Mouse (Mus musculus) forebrain, postnatal 0 days (tissue): ENCODE results near the gene Grip1. TPM values are rescaled to one million over a fixed set of nuclear protein-coding genes. Genes with fewer than 3 reads are reported as not detected.
A peak's percentile ranks its signal among the peaks of the same experiment; 100 is the strongest.

Experiments used
- ATAC-seq: fragments of 200-750 bp; cut with Nextera tagmentation; 2 replicates; pipeline ENCODE4 v1.8.0; 2017; ENCODE audit warnings: mild to moderate bottlenecking, moderate library complexity
- DNase-seq: peaks from one replicate; pipeline ENCODE4 v3.0.0-alpha.2; 2015
- H3K27ac ChIP-seq: fragments of 300-500 bp; sonication (generic); 2 replicates; pipeline ENCODE4 v1.5.1; 2014; ENCODE audit warnings: low read depth, mild to moderate bottlenecking, antibody characterized with exemption, low read length, moderate library complexity, mixed read lengths
- H3K27me3 ChIP-seq: fragments of 300-500 bp; sonication (generic); 2 replicates; pipeline ENCODE4 v1.6.1; 2014; ENCODE audit warnings: mild to moderate bottlenecking, low read length, mixed read lengths; ENCODE audit not compliant: insufficient read depth
- H3K36me3 ChIP-seq: fragments of 300-500 bp; sonication (generic); 2 replicates; pipeline ENCODE4 v1.6.1; 2014; ENCODE audit warnings: mild to moderate bottlenecking, moderate library complexity; ENCODE audit not compliant: insufficient read depth
- H3K4me1 ChIP-seq: fragments of 300-500 bp; sonication (generic); 2 replicates; pipeline ENCODE4 v1.6.1; 2014; ENCODE audit warnings: antibody characterized with exemption; ENCODE audit not compliant: insufficient read depth
- H3K4me2 ChIP-seq: fragments of 300-500 bp; sonication (generic); 2 replicates; pipeline ENCODE4 v1.6.1; 2014; ENCODE audit warnings: low read depth, mild to moderate bottlenecking, moderate library complexity
- H3K4me3 ChIP-seq: fragments of 300-500 bp; sonication (generic); 2 replicates; pipeline ENCODE4 v1.5.1; 2014; ENCODE audit warnings: low read depth, low read length, mixed read lengths
- H3K9ac ChIP-seq: fragments of 300-500 bp; sonication (generic); 2 replicates; pipeline ENCODE4 v1.6.1; 2014; ENCODE audit warnings: mild to moderate bottlenecking
- H3K9me3 ChIP-seq: fragments of 300-500 bp; sonication (generic); 2 replicates; pipeline ENCODE4 v1.6.1; 2016; ENCODE audit warnings: low read length
- CTCF ChIP-seq: sonication (generic); IDR thresholded peaks from 2 replicates; pipeline ENCODE4 v1.5.1; 2016; ENCODE audit warnings: antibody characterized with exemption, control low read depth, low read depth
- WGBS: fragments of 180-500 bp; shearing (Covaris S2); extraction: QIAGEN DNeasy Blood & Tissue Kit; methylation state at CpG from one replicate; pipeline ENCODE4 v1.1.7; 2014; 5-methylcytosine and 5-hydroxymethylcytosine counted together
- polyA plus RNA-seq: library from polyadenylated mRNA; unstranded; fragments of >200 nt; fragmentation: Nextera tagmentation; extraction: Ambion mirVana; gene quantifications from 2 replicates; pipeline ENCODE4 v1.2.1, GENCODE M21; 2015
- total RNA-seq: library from RNA; depleted of rRNA; stranded (reverse); fragments of >200 nt; gene quantifications from 2 replicates; pipeline ENCODE4 v1.2.3, GENCODE M21; 2014

Grip1 gene
- total and polyA plus RNA-seq, 2 experiments from 2014 or later: 14.8 to 34.5 TPM

DNA sequence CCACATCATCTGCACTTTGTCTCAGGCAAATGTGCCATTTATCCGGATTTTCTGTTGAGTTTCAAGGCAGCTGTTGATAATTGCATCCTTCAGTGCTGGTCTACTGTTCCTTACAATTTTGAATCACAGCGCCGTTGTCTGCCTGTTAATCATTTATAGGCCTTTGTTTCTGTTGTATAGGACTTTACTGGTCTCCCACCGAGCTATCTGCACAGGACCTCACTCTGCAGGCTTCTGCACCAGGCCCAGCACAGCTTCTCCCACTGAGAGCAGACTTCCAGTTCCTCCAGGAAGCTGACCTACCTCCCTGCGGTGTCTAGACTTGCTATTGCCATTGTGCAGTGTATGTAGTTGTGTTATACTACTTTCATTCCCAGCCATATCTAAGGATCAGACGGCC lies 11.9 kb upstream of the Grip1 start:
- H3K9me3 ChIP-seq: no peaks in the 10 kb centered on the region
- ATAC-seq: peak; percentile 32; the same call in 1 of the 2 replicates
- H3K4me1 ChIP-seq: no peaks in the 10 kb centered on the region
- no peak for TF ChIP-seq CTCF
- no peak overlapping the region for H3K4me2 ChIP-seq
- DNase-seq: no peak
- 18% methylated on average over 6 of the region's 6 CpGs for WGBS
- no peaks in the 10 kb centered on the region for H3K36me3 ChIP-seq
- no peak overlapping the region for H3K4me3 ChIP-seq
- no peaks in the 10 kb centered on the region for H3K27me3 ChIP-seq
- peak overlapping the region; percentile 35; the same call in 1 of the 2 replicates for H3K27ac ChIP-seq
- no peak overlapping the region for H3K9ac ChIP-seq

DNA sequence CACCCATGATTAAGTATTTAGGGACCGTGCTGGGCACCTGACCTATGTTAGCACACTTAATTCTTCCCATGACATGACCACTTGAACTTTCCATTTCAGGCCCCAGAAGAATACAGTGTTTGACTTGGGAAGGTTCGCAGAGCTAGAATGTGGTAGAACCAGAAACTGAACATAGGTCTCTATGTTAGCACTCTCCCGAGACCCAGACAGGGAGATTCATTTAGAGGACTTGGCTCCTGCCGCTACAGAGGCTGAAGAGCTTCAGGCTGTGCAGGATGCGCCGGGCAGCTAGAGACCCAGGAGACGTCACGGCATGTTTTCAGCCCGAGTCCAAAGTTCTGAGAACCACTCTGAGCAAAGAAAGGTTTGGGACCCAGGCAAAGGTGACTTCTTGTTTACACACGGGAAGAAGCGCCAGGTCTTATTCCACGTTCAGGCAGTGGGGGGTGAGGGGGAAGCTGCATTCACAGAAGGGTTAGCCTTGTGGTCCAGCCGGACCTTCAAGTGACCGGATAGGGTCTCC lies 6.2 kb upstream of the Grip1 start:
- WGBS: 81% methylated on average over 14 of the region's 14 CpGs
- DNase-seq: no peak
- no peak overlapping the region for H3K27ac ChIP-seq
- H3K4me3 ChIP-seq: no peak overlapping the region
- no peaks in the 10 kb centered on the region for H3K27me3 ChIP-seq
- no peak for TF ChIP-seq CTCF
- no peaks in the 10 kb centered on the region for H3K4me1 ChIP-seq
- no peaks in the 10 kb centered on the region for H3K36me3 ChIP-seq
- H3K4me2 ChIP-seq: no peak overlapping the region
- no peak for ATAC-seq
- H3K9ac ChIP-seq: no peak overlapping the region
- H3K9me3 ChIP-seq: no peaks in the 10 kb centered on the region

DNA sequence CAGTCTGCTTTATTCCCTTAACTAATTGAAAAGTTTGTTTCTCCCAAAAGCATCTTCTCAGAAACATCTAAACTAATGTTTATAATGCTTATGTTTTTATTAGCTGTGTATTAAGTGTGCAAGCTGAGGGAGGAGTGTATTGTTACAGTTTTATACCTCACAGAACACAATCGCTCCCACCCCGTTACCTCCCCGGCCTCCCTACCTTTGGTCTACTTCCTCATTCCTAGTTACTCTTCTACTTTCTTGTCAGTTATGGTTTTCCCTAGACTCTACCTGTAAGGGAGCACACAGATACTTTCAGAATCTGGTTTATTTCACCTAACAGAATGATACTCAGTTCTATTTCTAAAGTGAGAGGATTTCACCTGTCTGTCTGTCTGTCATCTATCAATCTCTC lies 5.7 kb upstream of the Grip1 start:
- WGBS: 99% methylated on average over 3 of the region's 3 CpGs
- H3K9me3 ChIP-seq: no peaks in the 10 kb centered on the region

DNA sequence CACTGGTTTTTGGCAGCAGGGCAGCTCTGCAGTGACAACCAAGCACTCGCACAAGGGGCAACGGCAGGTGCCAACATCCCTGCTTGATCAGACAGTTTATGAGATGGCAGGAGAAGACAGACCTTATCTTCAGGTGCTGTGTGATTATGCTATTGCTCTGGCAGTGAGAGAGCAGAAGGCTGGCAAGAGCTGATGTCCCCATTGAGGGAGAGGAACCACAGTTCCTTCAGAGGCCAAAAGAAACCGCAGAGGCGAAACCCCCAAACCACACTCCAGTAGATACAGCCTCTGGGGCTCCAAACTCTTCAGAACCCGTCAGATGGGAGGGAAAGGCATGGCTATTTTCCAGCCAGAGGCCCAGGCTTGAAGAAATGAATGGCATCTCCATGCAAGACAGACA lies 932 bp upstream of the Grip1 start:
- TF ChIP-seq CTCF: no peak
- H3K9ac ChIP-seq: no peak overlapping the region
- no peak for ATAC-seq
- no peaks in the 10 kb centered on the region for H3K36me3 ChIP-seq
- no peaks in the 10 kb centered on the region; the same call in 1 of the 2 replicates for H3K4me1 ChIP-seq
- H3K9me3 ChIP-seq: no peaks in the 10 kb centered on the region
- H3K27ac ChIP-seq: no peak overlapping the region
- no peaks in the 10 kb centered on the region for H3K27me3 ChIP-seq
- peak; percentile 20 for DNase-seq
- peak overlapping the region; percentile 82 for H3K4me3 ChIP-seq
- WGBS: 33% methylated on average over 5 of the region's 5 CpGs
- peak overlapping the region; percentile 90 for H3K4me2 ChIP-seq

More for the DNA sequence above, 5.7 kb upstream of the Grip1 start:
- DNase-seq (no peak), ATAC-seq (no peak)
- Histone ChIP-seq H3K9ac (no peak overlapping the region), H3K4me3 (no peak overlapping the region), H3K27me3 (no peaks in the 10 kb centered on the region), H3K4me1 (no peaks in the 10 kb centered on the region), H3K27ac (no peak overlapping the region), H3K4me2 (no peak overlapping the region), H3K36me3 (no peaks in the 10 kb centered on the region)
- TF ChIP-seq CTCF: no peak

DNA sequence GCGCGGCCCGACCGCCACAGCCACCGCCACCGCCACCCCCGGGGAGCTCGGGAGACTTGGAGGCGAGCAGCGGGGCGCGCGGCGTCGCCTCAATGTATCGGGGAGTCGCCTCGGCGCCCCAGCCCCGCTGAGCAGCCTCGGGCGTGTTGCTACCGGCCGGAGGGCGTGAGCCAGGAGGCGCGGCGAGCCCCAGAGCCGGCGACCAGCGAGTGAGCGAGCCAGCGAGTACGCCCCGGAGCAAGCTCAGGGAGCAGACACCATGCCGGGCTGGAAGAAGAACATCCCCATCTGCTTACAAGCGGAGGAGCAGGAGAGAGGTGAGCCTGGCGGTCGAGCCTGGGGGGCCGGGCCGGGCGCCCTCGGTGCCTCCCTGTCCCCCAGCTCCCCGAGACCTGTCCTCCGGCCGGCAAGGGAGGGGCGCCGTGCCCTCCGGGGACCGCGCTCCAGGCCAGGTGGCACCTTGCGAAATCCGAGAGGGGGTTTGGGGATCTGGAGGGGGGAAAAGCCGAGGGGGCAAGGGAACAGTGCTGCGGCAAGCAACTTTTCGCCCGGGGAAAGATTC lies 557 bp downstream of the Grip1 start:
- WGBS: 2% methylated on average over 52 of the region's 57 CpGs
- ATAC-seq: peak; percentile 63
- H3K36me3 ChIP-seq: no peaks in the 10 kb centered on the region
- peak overlapping the region; percentile 90 for H3K4me2 ChIP-seq
- H3K27ac ChIP-seq: peak overlapping the region; percentile 88
- no peak for TF ChIP-seq CTCF
- H3K4me3 ChIP-seq: peak overlapping the region; percentile 82
- no peaks in the 10 kb centered on the region for H3K9me3 ChIP-seq
- no peaks in the 10 kb centered on the region; the same call in 1 of the 2 replicates for H3K4me1 ChIP-seq
- peak overlapping the region; percentile 76 for H3K9ac ChIP-seq
- DNase-seq: peak; percentile 49
- H3K27me3 ChIP-seq: no peaks in the 10 kb centered on the region

DNA sequence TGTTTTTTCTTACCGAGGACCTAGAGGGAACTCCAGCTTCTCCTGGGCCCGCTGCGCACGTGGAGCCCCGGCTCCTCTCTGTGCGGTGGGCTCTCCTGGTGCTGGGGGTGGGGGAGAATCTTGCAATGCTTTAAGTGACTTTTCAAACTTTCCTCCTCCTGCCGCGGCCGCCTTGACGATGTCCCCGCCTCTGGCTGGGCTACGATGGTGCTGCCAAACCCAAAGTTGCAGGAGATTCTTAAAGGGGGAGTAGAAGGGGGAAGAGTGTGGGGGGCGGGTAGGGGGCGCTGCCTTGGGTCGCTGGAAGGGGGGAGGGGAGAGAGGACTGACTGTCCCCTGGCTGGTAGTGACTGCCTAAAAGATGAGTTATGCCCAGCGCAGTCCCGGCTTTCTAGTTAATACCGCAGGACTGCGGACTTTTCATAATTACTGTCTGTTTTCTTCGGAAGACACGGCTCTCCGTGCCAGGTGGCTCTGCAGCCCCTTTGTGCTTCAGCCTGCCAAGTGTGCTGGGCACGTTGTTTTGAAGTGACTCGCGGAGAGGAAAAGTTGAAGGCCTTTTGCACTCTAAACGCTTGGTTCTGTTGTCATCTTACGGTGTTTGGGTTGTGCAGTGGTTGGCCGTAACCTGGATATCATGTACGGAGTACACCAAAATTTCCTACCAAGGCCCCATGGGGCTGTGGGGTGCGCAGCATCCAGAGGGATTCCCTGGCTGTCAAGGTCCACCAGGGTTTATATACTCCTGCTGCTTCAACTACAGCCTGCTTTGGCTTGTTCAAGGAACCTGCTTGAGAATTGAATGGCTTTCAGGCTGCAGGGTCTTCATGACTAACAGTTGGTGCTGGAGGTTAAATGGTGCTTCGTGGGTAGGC lies 1.3 kb downstream of the Grip1 start:
- ATAC-seq (peak; percentile 9; the same call in 1 of the 2 replicates), DNase-seq (peak; percentile 32)
- Histone ChIP-seq H3K4me1 (no peaks in the 10 kb centered on the region; the same call in 1 of the 2 replicates), H3K4me3 (peak overlapping the region; percentile 82), H3K27me3 (no peaks in the 10 kb centered on the region), H3K36me3 (no peaks in the 10 kb centered on the region), H3K4me2 (peak overlapping the region; percentile 90), H3K9me3 (no peaks in the 10 kb centered on the region), H3K27ac (no peak overlapping the region), H3K9ac (peak overlapping the region; percentile 76)
- TF ChIP-seq CTCF: 0 out of 2 replicates have a peak, but pooled peaks have one; percentile 12
- under 1% methylated on average over 31 of the region's 31 CpGs for WGBS

DNA sequence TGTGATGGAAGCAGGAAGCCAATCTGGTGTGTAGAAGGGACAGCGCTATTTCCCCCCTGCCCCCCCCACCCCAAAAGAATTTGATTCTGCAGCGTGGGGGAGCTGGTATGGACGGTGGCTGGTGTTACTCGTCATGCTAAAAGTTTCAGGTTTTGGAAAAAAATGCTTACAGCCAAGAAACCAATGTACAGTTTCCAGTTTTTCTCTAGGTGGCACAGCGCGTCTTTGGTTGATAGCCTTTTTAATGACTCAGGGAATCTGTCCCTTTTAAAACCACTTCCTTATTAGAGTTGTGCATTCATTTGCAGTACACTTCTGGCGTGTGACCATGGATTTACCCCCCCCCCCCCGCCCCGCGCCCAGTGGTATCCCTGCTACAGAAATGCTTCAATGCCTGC lies 1.9 kb downstream of the Grip1 start:
- DNase-seq (peak; percentile 39), ATAC-seq (no peak)
- H3K27me3 ChIP-seq: no peaks in the 10 kb centered on the region
- peak overlapping the region; percentile 82 for H3K4me3 ChIP-seq
- no peak overlapping the region for H3K27ac ChIP-seq
- no peaks in the 10 kb centered on the region for H3K9me3 ChIP-seq
- 8% methylated on average over 10 of the region's 10 CpGs for WGBS
- no peak overlapping the region for H3K9ac ChIP-seq
- peak; percentile 46 for TF ChIP-seq CTCF
- peak overlapping the region; percentile 90 for H3K4me2 ChIP-seq
- H3K36me3 ChIP-seq: no peaks in the 10 kb centered on the region
- H3K4me1 ChIP-seq: no peaks in the 10 kb centered on the region; the same call in 1 of the 2 replicates
